Mouse (Mus musculus): ENCODE data around the gene Nagpa. TPM values are rescaled to one million over a fixed set of nuclear protein-coding genes. Genes with fewer than 3 reads are reported as not detected.

The Nagpa gene
- polyA plus RNA-seq, 1 experiment = 31.4 TPM

- no peak for DNase-seq (ENCODE audit: low read depth, low spot score)
- WGBS = 88% methylated on average over 5 of the region's 5 CpGs
Observed at GRCm38 (mm10) chr16:5205431-5205970, 1.7 kb upstream of the Nagpa start.

- WGBS = 2% methylated on average over 36 of the region's 36 CpGs
- no peak for DNase-seq (ENCODE audit: low read depth, low spot score)
Observed at GRCm38 (mm10) chr16:5203200-5203599, 612 bp downstream of the Nagpa start.

- DNase-seq (ENCODE audit: low read depth, low spot score) = no peak
- WGBS = 11% methylated on average over 4 of the region's 4 CpGs
Observed at GRCm38 (mm10) chr16:5202681-5203080, 1.1 kb downstream of the Nagpa start.

- no peak for DNase-seq (ENCODE audit: low read depth, low spot score)
Observed at GRCm38 (mm10) chr16:5195080-5195479, 8.7 kb downstream of the Nagpa start.

GRCm38 (mm10) chr16:5186234-5186633, 17.6 kb downstream of the Nagpa start:
- 62% methylated on average over 7 of the region's 7 CpGs for WGBS
- no peak for DNase-seq (ENCODE audit: low read depth, low spot score)

More at GRCm38 (mm10) chr16:5195080-5195479, 8.7 kb downstream of the Nagpa start:
- 34% methylated on average over 6 of the region's 6 CpGs for WGBS

- no peak for DNase-seq (ENCODE audit: low read depth, low spot score)
- WGBS = 36% methylated on average over 7 of the region's 7 CpGs
Observed at GRCm38 (mm10) chr16:5185691-5186090, 18.1 kb downstream of the Nagpa start.

GRCm38 (mm10) chr16:5184956-5185355, 18.9 kb downstream of the Nagpa start:
- DNase-seq (ENCODE audit: low read depth, low spot score) = no peak
- WGBS = 71% methylated on average over 5 of the region's 5 CpGs

- DNase-seq (ENCODE audit: low read depth, low spot score) = no peak
- 54% methylated on average over 8 of the region's 8 CpGs for WGBS
Observed at GRCm38 (mm10) chr16:5184101-5184500, 19.7 kb downstream of the Nagpa start.

GRCm38 (mm10) chr16:5183310-5183975, 20.4 kb downstream of the Nagpa start:
- WGBS = 82% methylated on average over 18 of the region's 18 CpGs
- DNase-seq (ENCODE audit: low read depth, low spot score) = no peak

- WGBS = 87% methylated on average over 6 of the region's 6 CpGs
- no peak for DNase-seq (ENCODE audit: low read depth, low spot score)
Observed at GRCm38 (mm10) chr16:5172636-5173035, 31.2 kb downstream of the Nagpa start.

- no peak for DNase-seq (ENCODE audit: low read depth, low spot score)
- 68% methylated on average over 5 of the region's 5 CpGs for WGBS
Observed at GRCm38 (mm10) chr16:5168829-5169228, 35.0 kb downstream of the Nagpa start.

GRCm38 (mm10) chr16:5168038-5168437, 35.8 kb downstream of the Nagpa start:
- DNase-seq (ENCODE audit: low read depth, low spot score) = no peak
- 83% methylated on average over 2 of the region's 2 CpGs for WGBS

- DNase-seq (ENCODE audit: low read depth, low spot score) = no peak
- WGBS = 69% methylated on average over 6 of the region's 6 CpGs
Observed at GRCm38 (mm10) chr16:5164327-5164726, 39.5 kb downstream of the Nagpa start.

- WGBS = 72% methylated on average over 8 of the region's 8 CpGs
- DNase-seq (ENCODE audit: low read depth, low spot score) = no peak
Observed at GRCm38 (mm10) chr16:5159248-5159647, 44.6 kb downstream of the Nagpa start.

- 69% methylated on average over 3 of the region's 3 CpGs for WGBS
- no peak for DNase-seq (ENCODE audit: low read depth, low spot score)
Observed at GRCm38 (mm10) chr16:5157113-5157512, 46.7 kb downstream of the Nagpa start.

- WGBS = 44% methylated on average over 2 of the region's 2 CpGs
- no peak for DNase-seq (ENCODE audit: low read depth, low spot score)
Observed at GRCm38 (mm10) chr16:5156495-5156894, 47.3 kb downstream of the Nagpa start.

GRCm38 (mm10) chr16:5155014-5155413, 48.8 kb downstream of the Nagpa start:
- WGBS = 49% methylated on average over 3 of the region's 3 CpGs
- no peak for DNase-seq (ENCODE audit: low read depth, low spot score)

GRCm38 (mm10) chr16:5153299-5154026, 50.3 kb downstream of the Nagpa start:
- WGBS = 40% methylated on average over 6 of the region's 6 CpGs
- no peak for DNase-seq (ENCODE audit: low read depth, low spot score)

GRCm38 (mm10) chr16:5150544-5150943, 53.3 kb downstream of the Nagpa start:
- 71% methylated on average over 10 of the region's 10 CpGs for WGBS
- DNase-seq (ENCODE audit: low read depth, low spot score) = no peak

- DNase-seq (ENCODE audit: low read depth, low spot score) = no peak
- WGBS = 12% methylated on average over 13 of the region's 13 CpGs
Observed at GRCm38 (mm10) chr16:5147037-5147385, 56.8 kb downstream of the Nagpa start, which contains the start of gene Sec14l5. TSS of gene Sec14l5 (plus strand) at chr16:5147109.
